Mouse (Mus musculus): Measurements from ENCODE around the gene Fam117b. TPM values are rescaled to one million over a fixed set of nuclear protein-coding genes. Genes with fewer than 3 reads are reported as not detected.

The Fam117b gene
- polyA plus RNA-seq, 1 experiment: 19.8 TPM

- Histone ChIP-seq H3K9ac (ENCODE audit: low read depth, poor library complexity, severe bottlenecking) (no peak overlapping the region), H3K36me3 (ENCODE audit: control insufficient read depth, insufficient read depth, low read length, poor library complexity, severe bottlenecking) (no peaks in the 10 kb centered on the region), H3K27ac (ENCODE audit: insufficient read depth, low read length) (no peak overlapping the region), H3K4me1 (ENCODE audit: control insufficient read depth, insufficient read depth, low read length) (peaks cover 3% of the 10 kb centered on the region), H3K9me3 (replicated peaks; ENCODE audit: control insufficient read depth, insufficient read depth, low read length, poor library complexity, severe bottlenecking) (no peaks in the 10 kb centered on the region), H3K27me3 (ENCODE audit: control insufficient read depth, insufficient read depth, low read length, poor library complexity, severe bottlenecking) (no peaks in the 10 kb centered on the region), H3K4me3 (ENCODE audit: low read depth, low read length) (no peak overlapping the region)
- TF ChIP-seq POLR2A (IDR thresholded peaks at IDR 0.05; ENCODE audit: insufficient read depth, low read length): no peak
- no peak for TF ChIP-seq CTCF (IDR thresholded peaks at IDR 0.05; ENCODE audit: low read depth, low read length)
- TF ChIP-seq EP300 (IDR thresholded peaks at IDR 0.05; ENCODE audit: insufficient read depth, low read depth, low read length): no peak
These were observed 5.8 kb upstream of the Fam117b start for GRCm38 (mm10) chr1:59906819-59907521.

- H3K27me3 ChIP-seq (ENCODE audit: control insufficient read depth, insufficient read depth, low read length, poor library complexity, severe bottlenecking): no peaks in the 10 kb centered on the region
- peaks cover 3% of the 10 kb centered on the region for H3K4me1 ChIP-seq (ENCODE audit: control insufficient read depth, insufficient read depth, low read length)
- TF ChIP-seq CTCF (IDR thresholded peaks at IDR 0.05; ENCODE audit: low read depth, low read length) (no peak), POLR2A (IDR thresholded peaks at IDR 0.05; ENCODE audit: insufficient read depth, low read length) (no peak), EP300 (IDR thresholded peaks at IDR 0.05; ENCODE audit: insufficient read depth, low read depth, low read length) (no peak)
- H3K27ac ChIP-seq (ENCODE audit: insufficient read depth, low read length): no peak overlapping the region
- no peaks in the 10 kb centered on the region for H3K9me3 ChIP-seq (replicated peaks; ENCODE audit: control insufficient read depth, insufficient read depth, low read length, poor library complexity, severe bottlenecking)
- no peak overlapping the region for H3K4me3 ChIP-seq (ENCODE audit: low read depth, low read length)
- no peak overlapping the region for H3K9ac ChIP-seq (ENCODE audit: low read depth, poor library complexity, severe bottlenecking)
- H3K36me3 ChIP-seq (ENCODE audit: control insufficient read depth, insufficient read depth, low read length, poor library complexity, severe bottlenecking): no peaks in the 10 kb centered on the region
These were observed 5.1 kb upstream of the Fam117b start for GRCm38 (mm10) chr1:59907700-59908099.

GRCm38 (mm10) chr1:59910941-59911340, 1.9 kb upstream of the Fam117b start:
- H3K36me3 ChIP-seq (ENCODE audit: control insufficient read depth, insufficient read depth, low read length, poor library complexity, severe bottlenecking): no peaks in the 10 kb centered on the region
- H3K27me3 ChIP-seq (ENCODE audit: control insufficient read depth, insufficient read depth, low read length, poor library complexity, severe bottlenecking): no peaks in the 10 kb centered on the region
- H3K9me3 ChIP-seq (replicated peaks; ENCODE audit: control insufficient read depth, insufficient read depth, low read length, poor library complexity, severe bottlenecking): no peaks in the 10 kb centered on the region
- H3K9ac ChIP-seq (ENCODE audit: low read depth, poor library complexity, severe bottlenecking): no peak overlapping the region
- H3K27ac ChIP-seq (ENCODE audit: insufficient read depth, low read length): no peak overlapping the region
- H3K4me1 ChIP-seq (ENCODE audit: control insufficient read depth, insufficient read depth, low read length): peaks cover 3% of the 10 kb centered on the region
- TF ChIP-seq EP300 (IDR thresholded peaks at IDR 0.05; ENCODE audit: insufficient read depth, low read depth, low read length): no peak
- TF ChIP-seq CTCF (IDR thresholded peaks at IDR 0.05; ENCODE audit: low read depth, low read length): no peak
- TF ChIP-seq POLR2A (IDR thresholded peaks at IDR 0.05; ENCODE audit: insufficient read depth, low read length): no peak
- no peak overlapping the region for H3K4me3 ChIP-seq (ENCODE audit: low read depth, low read length)

GRCm38 (mm10) chr1:59913195-59913868, 526 bp downstream of the Fam117b start:
- H3K4me1 ChIP-seq (ENCODE audit: control insufficient read depth, insufficient read depth, low read length): no peaks in the 10 kb centered on the region
- no peaks in the 10 kb centered on the region for H3K36me3 ChIP-seq (ENCODE audit: control insufficient read depth, insufficient read depth, low read length, poor library complexity, severe bottlenecking)
- peak overlapping the region; percentile 93 for H3K9ac ChIP-seq (ENCODE audit: low read depth, poor library complexity, severe bottlenecking)
- TF ChIP-seq POLR2A (IDR thresholded peaks at IDR 0.05; ENCODE audit: insufficient read depth, low read length): no peak
- TF ChIP-seq CTCF (IDR thresholded peaks at IDR 0.05; ENCODE audit: low read depth, low read length): no peak
- peak overlapping the region; percentile 81 for H3K4me3 ChIP-seq (ENCODE audit: low read depth, low read length)
- no peaks in the 10 kb centered on the region for H3K27me3 ChIP-seq (ENCODE audit: control insufficient read depth, insufficient read depth, low read length, poor library complexity, severe bottlenecking)
- H3K27ac ChIP-seq (ENCODE audit: insufficient read depth, low read length): no peak overlapping the region
- H3K9me3 ChIP-seq (replicated peaks; ENCODE audit: control insufficient read depth, insufficient read depth, low read length, poor library complexity, severe bottlenecking): no peaks in the 10 kb centered on the region

- TF ChIP-seq EP300 (IDR thresholded peaks at IDR 0.05; ENCODE audit: insufficient read depth, low read depth, low read length) (no peak), CTCF (IDR thresholded peaks at IDR 0.05; ENCODE audit: low read depth, low read length) (no peak), POLR2A (IDR thresholded peaks at IDR 0.05; ENCODE audit: insufficient read depth, low read length) (no peak)
- H3K27me3 ChIP-seq (ENCODE audit: control insufficient read depth, insufficient read depth, low read length, poor library complexity, severe bottlenecking): no peaks in the 10 kb centered on the region
- peak overlapping the region; percentile 93 for H3K9ac ChIP-seq (ENCODE audit: low read depth, poor library complexity, severe bottlenecking)
- no peaks in the 10 kb centered on the region for H3K9me3 ChIP-seq (replicated peaks; ENCODE audit: control insufficient read depth, insufficient read depth, low read length, poor library complexity, severe bottlenecking)
- H3K4me3 ChIP-seq (ENCODE audit: low read depth, low read length): peak overlapping the region; percentile 81
- no peaks in the 10 kb centered on the region for H3K4me1 ChIP-seq (ENCODE audit: control insufficient read depth, insufficient read depth, low read length)
- H3K36me3 ChIP-seq (ENCODE audit: control insufficient read depth, insufficient read depth, low read length, poor library complexity, severe bottlenecking): no peaks in the 10 kb centered on the region
- no peak overlapping the region for H3K27ac ChIP-seq (ENCODE audit: insufficient read depth, low read length)
These were observed 1.0 kb downstream of the Fam117b start for GRCm38 (mm10) chr1:59913869-59914225.

- H3K27ac ChIP-seq (ENCODE audit: insufficient read depth, low read length): no peak overlapping the region
- TF ChIP-seq POLR2A (IDR thresholded peaks at IDR 0.05; ENCODE audit: insufficient read depth, low read length) (no peak), EP300 (IDR thresholded peaks at IDR 0.05; ENCODE audit: insufficient read depth, low read depth, low read length) (no peak), CTCF (IDR thresholded peaks at IDR 0.05; ENCODE audit: low read depth, low read length) (no peak)
- H3K4me1 ChIP-seq (ENCODE audit: control insufficient read depth, insufficient read depth, low read length): no peaks in the 10 kb centered on the region
- no peaks in the 10 kb centered on the region for H3K36me3 ChIP-seq (ENCODE audit: control insufficient read depth, insufficient read depth, low read length, poor library complexity, severe bottlenecking)
- H3K27me3 ChIP-seq (ENCODE audit: control insufficient read depth, insufficient read depth, low read length, poor library complexity, severe bottlenecking): no peaks in the 10 kb centered on the region
- H3K9me3 ChIP-seq (replicated peaks; ENCODE audit: control insufficient read depth, insufficient read depth, low read length, poor library complexity, severe bottlenecking): no peaks in the 10 kb centered on the region
- H3K9ac ChIP-seq (ENCODE audit: low read depth, poor library complexity, severe bottlenecking): no peak overlapping the region
- no peak overlapping the region for H3K4me3 ChIP-seq (ENCODE audit: low read depth, low read length)
These were observed 2.0 kb downstream of the Fam117b start for GRCm38 (mm10) chr1:59914799-59915198.
